Mouse (Mus musculus) fat pad, adult 2 months (tissue): ENCODE data around the gene Ormdl3.

ENCODE experiments used
- DNase-seq: peaks from one replicate; pipeline ENCODE4 v3.0.0-alpha.2; 2011; ENCODE audit warnings: low read depth, low spot score; ENCODE audit errors: extremely low read depth

Gene Ormdl3

GRCm38 (mm10) chr11:98589306-98589705 lies 2.1 kb upstream of the Ormdl3 start:
- DNase-seq = no peak

- DNase-seq = no peak
These were observed 1.7 kb upstream of the Ormdl3 start for GRCm38 (mm10) chr11:98588833-98589281.

GRCm38 (mm10) chr11:98587684-98588546 lies 747 bp upstream of the Ormdl3 start:
- peak; percentile 97 for DNase-seq

- peak; percentile 93 for DNase-seq
These were observed 879 bp downstream of the Ormdl3 start for GRCm38 (mm10) chr11:98586087-98586891.

GRCm38 (mm10) chr11:98584629-98585177 lies 2.5 kb downstream of the Ormdl3 start:
- DNase-seq = no peak

GRCm38 (mm10) chr11:98584146-98584545 lies 3.0 kb downstream of the Ormdl3 start:
- no peak for DNase-seq

GRCm38 (mm10) chr11:98583571-98583970 lies 3.6 kb downstream of the Ormdl3 start:
- no peak for DNase-seq

GRCm38 (mm10) chr11:98583265-98583552 lies 4.0 kb downstream of the Ormdl3 start:
- DNase-seq = no peak

GRCm38 (mm10) chr11:98582551-98583264 lies 4.5 kb downstream of the Ormdl3 start:
- DNase-seq = no peak

GRCm38 (mm10) chr11:98582030-98582388 lies 5.2 kb downstream of the Ormdl3 start:
- no peak for DNase-seq

GRCm38 (mm10) chr11:98581286-98582029 lies 5.7 kb downstream of the Ormdl3 start:
- no peak for DNase-seq

- no peak for DNase-seq
These were observed 6.7 kb downstream of the Ormdl3 start for GRCm38 (mm10) chr11:98580301-98581121.

- no peak for DNase-seq
These were observed 9.4 kb downstream of the Ormdl3 start for GRCm38 (mm10) chr11:98577776-98578175.

- DNase-seq = no peak
These were observed 17.7 kb downstream of the Ormdl3 start for GRCm38 (mm10) chr11:98569461-98569860.

GRCm38 (mm10) chr11:98568326-98568725 lies 18.8 kb downstream of the Ormdl3 start:
- DNase-seq = no peak

- no peak for DNase-seq
These were observed 23.2 kb downstream of the Ormdl3 start for GRCm38 (mm10) chr11:98563921-98564414.

- no peak for DNase-seq
These were observed 24.1 kb downstream of the Ormdl3 start for GRCm38 (mm10) chr11:98563025-98563424.

- DNase-seq = no peak
These were observed 26.2 kb downstream of the Ormdl3 start for GRCm38 (mm10) chr11:98560942-98561341.

- no peak for DNase-seq
These were observed 32.0 kb downstream of the Ormdl3 start for GRCm38 (mm10) chr11:98555124-98555700.
